Mouse (Mus musculus) stomach, embryonic 14.5 days (tissue): ENCODE measurements around the gene Sergef. TPM values are rescaled to one million over a fixed set of nuclear protein-coding genes. Genes with fewer than 3 reads are reported as not detected.
"Not testable (repeated sequence)": the region's sequence is repeated elsewhere in the genome, so short reads cannot be mapped to it uniquely, and the experiment has no call there.

Experiments used
- ATAC-seq: fragments of 200-750 bp; cut with Nextera tagmentation; 2 replicates; pipeline ENCODE4 v1.8.0; 2017; ENCODE audit warnings: low read depth, moderate TSS enrichment; ENCODE audit not compliant: insufficient number of reproducible peaks, insufficient read depth, low FRiP score
- H3K27ac ChIP-seq: fragments of 300-500 bp; sonication (generic); 2 replicates; pipeline ENCODE4 v1.5.1; 2014; ENCODE audit warnings: mild to moderate bottlenecking, low read length, moderate library complexity, mixed read lengths
- H3K27me3 ChIP-seq: fragments of 300-500 bp; sonication (generic); 2 replicates; pipeline ENCODE4 v1.6.1; 2014; ENCODE audit warnings: low read length, control low read depth, mixed read lengths; ENCODE audit not compliant: control insufficient read depth, insufficient read depth
- H3K36me3 ChIP-seq: fragments of 300-500 bp; sonication (generic); 2 replicates; pipeline ENCODE4 v1.6.1; 2014; ENCODE audit warnings: mild to moderate bottlenecking, control low read depth, low read length, moderate library complexity, mixed read lengths; ENCODE audit not compliant: control insufficient read depth, insufficient read depth
- H3K4me1 ChIP-seq: fragments of 300-500 bp; sonication (generic); 2 replicates; pipeline ENCODE4 v1.6.1; 2014; ENCODE audit warnings: low read length, control low read depth, mixed read lengths; ENCODE audit not compliant: control insufficient read depth, insufficient read depth
- H3K4me2 ChIP-seq: fragments of 300-500 bp; sonication (generic); replicated peaks from 2 replicates; pipeline ENCODE4 v1.6.1; 2014; ENCODE audit warnings: low read depth, low read length, control low read depth
- H3K4me3 ChIP-seq: fragments of 300-500 bp; sonication (generic); 2 replicates; pipeline ENCODE4 v1.5.1; 2014; ENCODE audit warnings: low read depth, low read length, control low read depth
- H3K9ac ChIP-seq: fragments of 300-500 bp; sonication (generic); replicated peaks from 2 replicates; pipeline ENCODE4 v1.6.1; 2014; ENCODE audit warnings: low read depth, mild to moderate bottlenecking, control low read depth, low read length, moderate library complexity, mixed read lengths
- H3K9me3 ChIP-seq: fragments of 300-500 bp; sonication (generic); 2 replicates; pipeline ENCODE4 v1.6.1; 2016; ENCODE audit warnings: low read depth, low read length, control low read depth; ENCODE audit not compliant: control insufficient read depth
- WGBS: fragments of 180-500 bp; shearing (Covaris S2); extraction: QIAGEN DNeasy Blood & Tissue Kit; methylation state at CpG from one replicate; pipeline ENCODE4 v1.1.7; 2014; 5-methylcytosine and 5-hydroxymethylcytosine counted together
- polyA plus RNA-seq: library from polyadenylated mRNA; unstranded; fragments of >200 nt; fragmentation: Nextera tagmentation; extraction: Ambion mirVana; gene quantifications from 2 replicates; pipeline ENCODE4 v1.2.1, GENCODE M21; 2014

Gene Sergef
- polyA plus RNA-seq = 17.6 and 18.4 TPM in 2 replicates

DNA sequence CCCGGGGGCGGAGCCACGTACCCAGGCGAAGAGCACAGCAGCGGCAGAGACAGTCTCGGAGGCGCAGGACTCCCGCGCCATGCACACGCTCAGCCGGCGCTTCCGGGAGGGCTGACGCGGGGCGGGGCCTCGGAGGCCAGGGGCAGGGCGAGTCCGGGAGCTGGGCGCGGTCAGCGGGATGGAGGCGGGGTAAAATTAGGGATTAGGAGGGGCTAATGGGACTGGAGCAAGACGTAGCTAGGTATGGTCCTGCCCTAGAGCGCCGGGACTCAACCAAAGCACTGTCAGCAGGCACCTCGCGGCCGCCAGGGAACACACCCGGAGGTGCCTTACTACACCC is at the start of gene Sergef:
Gene Sergef, minus strand, starts transcription at position 116 of the 340 bp plus-strand sequence.
- Histone ChIP-seq H3K4me3 (peak within 1 kb of the TSS; percentile 64), H3K27ac (peak within 1 kb of the TSS; percentile 33; the same call in 1 of the 2 replicates), H3K4me1 (0 out of 2 replicates have a peak, but pooled peaks cover 4% of the 10 kb centered on the region), H3K4me2 (peak within 1 kb of the TSS; percentile 91), H3K9ac (peak within 1 kb of the TSS; percentile 71), H3K27me3 (no peaks in the 10 kb centered on the region), H3K9me3 (no peaks in the 10 kb centered on the region), H3K36me3 (no peaks in the 10 kb centered on the region)
- ATAC-seq = peak; percentile 93
- under 1% methylated on average over 30 of the region's 30 CpGs for WGBS

DNA sequence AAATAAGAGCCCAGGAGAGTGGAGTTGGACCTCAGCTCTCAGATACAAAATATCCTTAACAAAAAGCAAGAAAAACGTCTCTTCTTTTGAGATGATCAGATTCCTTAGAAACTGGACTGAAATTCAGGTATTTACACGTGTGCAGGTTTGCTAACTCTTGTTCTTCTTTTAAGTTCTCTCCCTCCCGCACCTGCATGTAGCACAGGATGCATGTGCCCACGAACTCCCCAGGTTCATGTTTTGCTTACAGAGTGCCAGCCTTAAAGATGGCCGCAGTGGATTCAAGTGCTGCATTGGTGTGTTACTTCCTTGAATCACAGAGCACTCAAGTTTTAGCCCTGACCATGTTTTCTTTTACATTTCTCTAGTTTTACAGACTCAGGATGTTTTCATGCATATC is 47.2 kb upstream of the Sergef start:
- no peak overlapping the region for H3K4me2 ChIP-seq
- H3K27me3 ChIP-seq = no peaks in the 10 kb centered on the region
- no peak overlapping the region for H3K4me3 ChIP-seq
- H3K27ac ChIP-seq = no peak overlapping the region
- H3K4me1 ChIP-seq = no peaks in the 10 kb centered on the region
- no peaks in the 10 kb centered on the region for H3K9me3 ChIP-seq
- peaks cover 22% of the 10 kb centered on the region for H3K36me3 ChIP-seq
- H3K9ac ChIP-seq = no peak overlapping the region
- 80% methylated on average over 5 of the region's 5 CpGs for WGBS
- no peak for ATAC-seq

DNA sequence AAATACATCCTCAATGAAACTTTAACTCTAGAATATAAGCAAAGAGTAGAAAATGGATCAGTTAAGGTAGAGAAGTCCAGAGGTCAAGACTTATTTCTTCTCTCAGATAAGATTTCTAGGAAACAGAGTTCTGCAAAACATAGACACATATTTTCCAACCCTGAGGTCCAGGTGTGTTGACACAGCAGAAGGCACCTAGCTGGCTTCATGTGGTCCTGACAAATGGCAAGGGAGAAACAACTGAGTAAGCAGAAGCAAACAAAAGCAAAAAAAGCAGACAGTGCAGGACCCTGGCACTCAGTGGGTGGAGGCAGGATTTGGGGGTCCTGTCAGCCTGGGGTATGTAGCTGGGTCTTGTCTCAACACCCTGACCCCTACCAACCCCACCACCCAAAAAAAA is 41.1 kb upstream of the Sergef start:
- Histone ChIP-seq H3K9ac (no peak overlapping the region), H3K4me1 (no peaks in the 10 kb centered on the region)
- ATAC-seq = no peak

DNA sequence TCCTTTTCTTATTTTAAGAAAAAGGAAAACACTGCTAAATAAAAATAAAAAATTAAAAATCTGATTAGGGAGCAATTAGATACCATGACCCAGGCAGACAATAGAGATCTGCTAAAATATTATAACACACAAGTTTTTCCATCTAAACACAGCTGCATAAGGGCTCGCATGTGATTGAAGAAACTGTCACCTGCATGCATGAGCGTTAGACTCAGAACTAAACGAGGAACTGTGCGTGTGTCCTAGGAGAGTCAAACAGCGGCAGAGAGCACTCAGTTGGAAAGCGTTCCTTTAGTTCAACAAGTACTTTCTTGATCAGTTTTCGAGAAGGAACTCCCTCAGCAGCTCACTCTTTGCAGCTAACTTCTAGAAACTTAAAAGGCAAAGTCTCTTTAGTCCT is 39.4 kb upstream of the Sergef start:
- not testable (repeated sequence) for H3K36me3 ChIP-seq, H3K9ac ChIP-seq, H3K27ac ChIP-seq, H3K4me2 ChIP-seq, H3K4me1 ChIP-seq, ATAC-seq, H3K9me3 ChIP-seq, H3K27me3 ChIP-seq, H3K4me3 ChIP-seq
- 76% methylated on average over 7 of the region's 7 CpGs for WGBS

More for the DNA sequence above, 41.1 kb upstream of the Sergef start:
- no peaks in the 10 kb centered on the region for H3K9me3 ChIP-seq
- no peak overlapping the region for H3K4me3 ChIP-seq
- no peak overlapping the region for H3K4me2 ChIP-seq
- H3K27ac ChIP-seq = no peak overlapping the region
- no peaks in the 10 kb centered on the region for H3K36me3 ChIP-seq
- H3K27me3 ChIP-seq = no peaks in the 10 kb centered on the region

DNA sequence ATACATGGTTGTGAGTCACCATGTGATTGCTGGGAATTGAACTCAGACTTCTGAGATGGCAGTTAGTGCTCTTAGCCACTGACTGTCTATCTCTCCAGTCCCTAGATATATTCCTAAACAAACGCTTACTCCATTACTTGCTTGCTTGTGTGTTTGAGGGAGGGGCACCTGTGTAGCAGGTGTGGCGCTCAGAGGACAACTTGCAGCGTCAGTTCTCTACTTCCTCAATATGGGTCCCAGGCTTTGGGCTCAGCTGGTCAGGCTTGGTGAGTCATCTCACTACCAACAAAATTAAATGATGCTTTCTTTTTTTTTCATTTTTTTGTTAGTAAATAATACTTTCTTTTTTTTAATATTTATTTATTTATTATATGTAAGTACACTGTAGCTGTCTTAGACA is 38.8 kb upstream of the Sergef start:
- H3K9me3 ChIP-seq = no peaks in the 10 kb centered on the region
- no peaks in the 10 kb centered on the region for H3K36me3 ChIP-seq
- H3K9ac ChIP-seq = no peak overlapping the region
- H3K4me2 ChIP-seq = no peak overlapping the region
- H3K4me3 ChIP-seq = no peak overlapping the region
- ATAC-seq = no peak
- no peaks in the 10 kb centered on the region for H3K4me1 ChIP-seq
- WGBS = 65% methylated on average over 3 of the region's 3 CpGs
- no peaks in the 10 kb centered on the region for H3K27me3 ChIP-seq
- H3K27ac ChIP-seq = no peak overlapping the region

DNA sequence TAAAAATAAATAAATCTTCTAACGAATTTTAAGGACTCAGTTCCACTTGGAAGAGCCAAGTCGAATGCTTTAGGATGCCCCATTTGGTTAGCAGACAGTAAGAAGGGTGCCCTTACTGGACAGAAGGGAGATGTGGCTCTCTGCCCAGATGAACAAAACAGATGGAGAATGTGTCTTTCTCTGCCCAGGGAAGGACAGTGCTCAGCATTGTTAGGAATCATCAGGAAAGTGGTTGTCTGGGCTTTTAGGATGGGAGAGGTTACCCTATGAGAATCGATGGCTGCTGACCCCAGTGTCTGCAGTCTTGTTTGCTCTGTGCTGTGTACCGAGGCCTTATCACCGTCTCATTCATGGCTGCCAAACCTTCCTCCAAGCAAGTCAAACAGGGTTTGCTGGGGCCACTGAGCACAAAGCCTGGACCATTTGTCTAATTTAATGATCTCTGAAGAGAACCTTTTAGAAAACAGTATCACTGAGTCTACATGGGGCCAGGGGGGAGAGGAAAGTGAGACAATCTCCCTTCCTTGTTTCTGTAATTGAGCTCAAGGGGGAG is 37.3 kb upstream of the Sergef start:
- H3K4me3 ChIP-seq = no peak overlapping the region
- H3K27ac ChIP-seq = no peak overlapping the region
- 48% methylated on average over 5 of the region's 5 CpGs for WGBS
- H3K36me3 ChIP-seq = no peaks in the 10 kb centered on the region
- no peaks in the 10 kb centered on the region for H3K9me3 ChIP-seq
- ATAC-seq = no peak
- no peaks in the 10 kb centered on the region for H3K4me1 ChIP-seq
- H3K9ac ChIP-seq = no peak overlapping the region
- no peak overlapping the region for H3K4me2 ChIP-seq
- H3K27me3 ChIP-seq = no peaks in the 10 kb centered on the region

DNA sequence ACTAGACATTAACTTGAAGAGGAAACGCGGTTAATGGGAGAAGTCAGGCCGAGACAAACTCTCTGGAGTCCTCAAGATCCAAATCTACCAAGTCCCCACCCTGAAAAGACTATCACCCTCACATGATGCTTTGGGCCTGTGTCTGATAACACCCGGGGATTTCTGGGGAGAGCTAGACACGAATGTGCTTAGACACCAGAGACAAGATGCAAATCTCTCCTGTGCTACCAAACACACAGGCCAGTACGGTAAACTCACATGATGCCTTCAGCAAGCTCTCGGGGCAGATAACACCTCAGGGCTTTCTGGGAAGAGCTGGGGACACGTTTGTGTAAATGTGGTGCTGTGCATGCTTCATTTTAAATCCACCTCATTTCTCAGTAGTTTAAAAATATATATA is 36.3 kb upstream of the Sergef start:
- Histone ChIP-seq H3K27ac (no peak overlapping the region), H3K4me1 (no peaks in the 10 kb centered on the region), H3K27me3 (no peaks in the 10 kb centered on the region), H3K36me3 (no peaks in the 10 kb centered on the region), H3K4me3 (no peak overlapping the region), H3K4me2 (no peak overlapping the region), H3K9me3 (no peaks in the 10 kb centered on the region), H3K9ac (no peak overlapping the region)
- ATAC-seq = no peak
- WGBS = 73% methylated on average over 8 of the region's 8 CpGs

DNA sequence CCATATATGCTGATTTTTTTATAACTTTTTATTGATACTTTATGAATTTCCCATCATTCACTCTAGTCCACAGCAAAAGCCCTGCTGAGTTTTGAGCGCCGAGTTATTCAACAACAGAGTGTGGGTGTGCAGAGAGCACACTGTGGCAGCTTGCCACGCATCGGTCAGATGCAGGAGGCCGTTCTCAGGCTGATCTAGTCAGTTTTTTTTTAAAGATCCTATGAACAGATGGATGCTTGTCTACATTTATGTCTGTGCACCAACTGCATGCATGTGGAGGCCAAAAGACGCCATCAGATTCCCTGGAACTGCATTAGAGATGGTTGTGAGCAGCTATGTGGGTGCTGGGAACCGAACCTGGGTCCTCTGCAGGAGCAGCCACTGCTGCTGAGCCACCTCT is 35.5 kb upstream of the Sergef start:
- no peak overlapping the region for H3K9ac ChIP-seq
- H3K36me3 ChIP-seq = no peaks in the 10 kb centered on the region
- H3K4me3 ChIP-seq = no peak overlapping the region
- H3K27me3 ChIP-seq = no peaks in the 10 kb centered on the region
- 89% methylated on average over 7 of the region's 7 CpGs for WGBS
- no peaks in the 10 kb centered on the region for H3K9me3 ChIP-seq
- no peak overlapping the region for H3K4me2 ChIP-seq
- ATAC-seq = no peak
- H3K4me1 ChIP-seq = no peaks in the 10 kb centered on the region
- H3K27ac ChIP-seq = no peak overlapping the region

DNA sequence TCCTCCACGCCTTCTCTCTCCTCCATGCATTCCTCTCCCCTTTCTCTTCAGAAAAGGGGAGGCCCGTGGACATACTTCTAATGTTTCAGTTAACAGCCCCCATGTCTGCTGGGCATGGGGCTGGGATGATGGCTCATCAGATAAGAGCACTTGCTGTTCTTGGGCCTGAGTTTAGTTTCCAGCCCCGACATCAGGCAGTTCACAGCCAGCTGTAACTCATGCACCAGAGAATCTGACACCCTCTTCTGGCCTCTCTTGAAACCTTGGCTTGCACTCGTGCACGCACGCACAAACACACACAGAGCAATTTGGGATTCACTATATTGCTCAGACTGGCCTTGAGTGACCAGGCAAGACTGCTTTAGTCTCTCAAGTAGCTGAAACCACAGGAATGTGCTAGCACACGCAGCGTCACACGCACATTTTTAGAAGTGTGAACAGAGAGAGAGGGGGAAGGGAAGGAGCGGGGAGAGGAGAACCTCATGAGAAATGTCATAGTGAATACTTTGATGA is 32.6 kb upstream of the Sergef start, which contains the start of gene Tph1:
Gene Tph1, minus strand, starts transcription at position 378 of the 513 bp plus-strand sequence.
- Histone ChIP-seq H3K27ac (no peak within 1 kb of the TSS), H3K9me3 (no peaks in the 10 kb centered on the region), H3K4me3 (no peak within 1 kb of the TSS), H3K36me3 (no peaks in the 10 kb centered on the region), H3K4me2 (no peak within 1 kb of the TSS), H3K9ac (no peak within 1 kb of the TSS), H3K4me1 (0 out of 2 replicates have a peak, but pooled peaks cover 3% of the 10 kb centered on the region), H3K27me3 (no peaks in the 10 kb centered on the region)
- ATAC-seq = no peak
- WGBS = 37% methylated on average over 10 of the region's 10 CpGs
